Mouse (Mus musculus): ENCODE data around the gene Cxcr1. TPM values are rescaled to one million over a fixed set of nuclear protein-coding genes. Genes with fewer than 3 reads are reported as not detected.

The Cxcr1 gene
- total RNA-seq, 2 experiments from 2014 or later: not detected

Small RNAs within 50 kb of the gene (microRNA-seq; reads per million reads assigned to microRNA genes)
- gene Mir1928: not detected

Other genes with a start within 250 kb of the Cxcr1 start
- gene Tns1, start 70.2 kb downstream of the Cxcr1 start, total RNA-seq (2021): 100 to 1,000 TPM; 284 to 309 TPM
- gene Rufy4, start 69.1 kb downstream of the Cxcr1 start, total RNA-seq (2021): 1 to 10 TPM; 3.4 to 4.3 TPM
- gene Cxcr2, start 40.6 kb downstream of the Cxcr1 start, total RNA-seq (2021): 1 to 10 TPM in 1 of 2 experiments, under 1 TPM in 1; 0.48 to 1.6 TPM
- gene Arpc2, start 41.5 kb upstream of the Cxcr1 start, total RNA-seq (2021): 100 to 1,000 TPM; 186 TPM
- gene Gpbar1, start 83.9 kb upstream of the Cxcr1 start, total RNA-seq (2021): under 1 TPM in 1 of 2 experiments, not detected in 1; 0.24 TPM
- 100 to 1,000 TPM; 151 to 159 TPM for gene Aamp, start 90.1 kb upstream of the Cxcr1 start, total RNA-seq (2021)
- gene Pnkd, start 90.3 kb upstream of the Cxcr1 start, total RNA-seq (2021): 100 to 1,000 TPM; 116 to 139 TPM
- gene Tmbim1, start 111.0 kb upstream of the Cxcr1 start, total RNA-seq (2021): 10 to 100 TPM; 63.6 to 68.8 TPM
- gene Catip, start 167.5 kb upstream of the Cxcr1 start, total RNA-seq (2021): under 1 TPM; 0.33 to 0.45 TPM
- gene Slc11a1, start 180.6 kb upstream of the Cxcr1 start, total RNA-seq (2021): 1 to 10 TPM; 8.2 to 8.9 TPM
- 100 to 1,000 TPM; 132 to 142 TPM for gene Ctdsp1, start 196.9 kb upstream of the Cxcr1 start, total RNA-seq (2021)
- gene Vil1, start 214.7 kb upstream of the Cxcr1 start, total RNA-seq (2021): 1 to 10 TPM; 2.6 to 2.9 TPM